Mouse (Mus musculus): ENCODE results near the gene Brms1.
"Not testable (repeated sequence)": the region's sequence is repeated elsewhere in the genome, so short reads cannot be mapped to it uniquely, and the experiment has no call there.

- TF ChIP-seq POLR2A (IDR thresholded peaks at IDR 0.05; ENCODE audit: borderline replicate concordance, control insufficient read depth, low read depth, low read length); CTCF (IDR thresholded peaks at IDR 0.05; ENCODE audit: control insufficient read depth, insufficient read depth, low read length): not testable (repeated sequence)
Measured at GRCm38 (mm10) chr19:5086533-5086932, 45.4 kb downstream of the Brms1 start.
